Mouse (Mus musculus): Measurements from ENCODE around the gene Prkn. TPM values are rescaled to one million over a fixed set of nuclear protein-coding genes. Genes with fewer than 3 reads are reported as not detected.
A peak's percentile ranks its signal among the peaks of the same experiment; 100 is the strongest.

Prkn gene
- polyA plus RNA-seq, 1 experiment from 2014 or later, result 6.6 TPM

DNA sequence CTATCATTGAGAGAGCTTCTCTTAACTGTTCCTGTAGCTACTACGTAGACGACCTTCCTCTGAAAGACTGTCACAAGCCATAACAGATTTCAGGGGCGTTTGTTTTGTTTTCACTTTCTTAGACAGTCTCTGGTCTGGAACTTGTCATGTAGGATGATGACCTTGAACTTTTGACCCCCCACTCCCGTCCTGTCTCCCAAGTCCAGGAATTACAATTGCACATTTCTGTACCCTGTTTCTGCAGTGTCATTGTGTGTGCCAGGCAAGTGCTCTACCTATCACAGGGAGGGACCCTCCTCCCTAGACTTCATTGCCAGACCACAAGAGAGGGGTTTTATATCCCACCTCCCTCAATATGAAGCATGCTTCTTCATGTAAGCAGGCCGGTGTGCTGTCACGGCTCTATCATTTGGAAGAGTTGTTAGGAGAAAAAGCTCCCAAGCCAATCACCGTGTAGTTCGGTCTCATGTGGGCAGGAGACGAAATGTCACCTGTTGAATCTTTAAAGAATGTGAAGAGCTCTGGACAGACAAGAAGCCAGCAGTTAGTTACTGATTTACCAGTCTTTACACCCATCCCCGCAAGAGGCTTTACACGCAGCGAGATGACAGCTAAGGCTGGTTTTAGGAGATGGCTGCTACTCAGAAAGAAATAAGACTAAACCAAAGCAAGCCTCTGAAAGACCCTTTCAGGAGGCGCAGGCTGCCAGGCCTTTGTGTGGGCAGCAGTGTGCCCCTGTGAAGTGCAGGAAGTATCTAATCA is 1027.3 kb downstream of the Prkn start:
- ATAC-seq, result no peak
- Histone ChIP-seq H3K27me3 (ENCODE audit: control insufficient read depth, insufficient read depth, low read depth, low read length) (no peaks in the 10 kb centered on the region), H3K4me2 (ENCODE audit: low read length) (no peak overlapping the region), H3K27ac (ENCODE audit: low read length) (no peak overlapping the region), H3K4me3 (ENCODE audit: low read depth, low read length) (no peak overlapping the region), H3K9ac (ENCODE audit: low read depth, low read length) (no peak overlapping the region), H3K9me3 (replicated peaks; ENCODE audit: control insufficient read depth, low read length, poor library complexity, severe bottlenecking) (no peaks in the 10 kb centered on the region), H3K36me3 (ENCODE audit: control insufficient read depth, insufficient read depth, low read length) (no peaks in the 10 kb centered on the region), H3K4me1 (ENCODE audit: control insufficient read depth, insufficient read depth, low read length) (no peaks in the 10 kb centered on the region)
- 83% methylated on average over 13 of the region's 13 CpGs for WGBS

DNA sequence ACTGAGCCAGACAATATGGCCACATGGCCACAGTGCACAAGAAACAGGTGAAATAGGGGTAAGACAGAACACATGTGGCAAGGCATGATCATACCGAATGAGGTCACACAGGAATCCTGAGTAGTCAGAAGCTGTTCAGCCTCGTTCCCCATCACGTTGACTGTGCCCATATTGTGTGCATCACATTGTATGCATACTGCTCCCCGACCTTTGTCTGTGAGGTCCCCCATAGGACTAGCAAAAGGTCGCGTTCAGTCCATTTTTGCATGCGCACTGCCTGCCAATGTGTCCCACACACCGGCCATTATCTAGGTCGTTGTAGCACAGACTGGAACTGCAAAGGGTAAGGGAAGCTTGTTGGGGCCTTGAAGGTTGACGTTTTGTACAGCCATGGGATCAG is 1030.4 kb downstream of the Prkn start:
- WGBS, result 89% methylated on average over 10 of the region's 10 CpGs
- H3K4me3 ChIP-seq (ENCODE audit: low read depth, low read length), result no peak overlapping the region
- H3K4me2 ChIP-seq (ENCODE audit: low read length), result no peak overlapping the region
- H3K9ac ChIP-seq (ENCODE audit: low read depth, low read length), result no peak overlapping the region
- H3K36me3 ChIP-seq (ENCODE audit: control insufficient read depth, insufficient read depth, low read length), result no peaks in the 10 kb centered on the region
- ATAC-seq, result no peak
- H3K27me3 ChIP-seq (ENCODE audit: control insufficient read depth, insufficient read depth, low read depth, low read length), result no peaks in the 10 kb centered on the region
- no peak overlapping the region for H3K27ac ChIP-seq (ENCODE audit: low read length)
- no peaks in the 10 kb centered on the region for H3K4me1 ChIP-seq (ENCODE audit: control insufficient read depth, insufficient read depth, low read length)
- no peaks in the 10 kb centered on the region for H3K9me3 ChIP-seq (replicated peaks; ENCODE audit: control insufficient read depth, low read length, poor library complexity, severe bottlenecking)

DNA sequence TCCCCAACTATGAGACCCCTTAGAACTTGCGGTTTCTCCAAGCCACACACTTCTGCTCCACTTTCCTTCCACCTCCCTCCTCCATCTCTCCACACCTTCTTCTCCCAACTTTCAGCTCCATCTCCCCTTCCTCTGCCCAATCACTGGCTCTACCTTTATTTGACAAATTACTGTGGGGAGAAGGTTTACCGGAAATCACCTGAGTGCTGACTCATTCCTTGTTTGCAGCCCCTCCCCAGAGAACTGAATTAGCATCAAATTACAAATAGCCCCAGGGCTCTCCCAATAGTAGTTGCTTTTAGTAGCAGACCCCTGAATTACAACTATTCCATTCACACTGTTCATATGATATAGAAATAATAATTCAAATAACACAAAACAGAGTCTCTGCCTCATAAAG is 1036.1 kb downstream of the Prkn start:
- H3K4me1 ChIP-seq (ENCODE audit: control insufficient read depth, insufficient read depth, low read length), result 0 out of 2 replicates have a peak, but pooled peaks cover 2% of the 10 kb centered on the region
- no peak overlapping the region for H3K4me2 ChIP-seq (ENCODE audit: low read length)
- no peaks in the 10 kb centered on the region for H3K9me3 ChIP-seq (replicated peaks; ENCODE audit: control insufficient read depth, low read length, poor library complexity, severe bottlenecking)
- 87% methylated on average over 2 of the region's 2 CpGs for WGBS
- H3K4me3 ChIP-seq (ENCODE audit: low read depth, low read length), result no peak overlapping the region
- H3K36me3 ChIP-seq (ENCODE audit: control insufficient read depth, insufficient read depth, low read length), result no peaks in the 10 kb centered on the region
- H3K9ac ChIP-seq (ENCODE audit: low read depth, low read length), result no peak overlapping the region
- ATAC-seq, result no peak
- H3K27ac ChIP-seq (ENCODE audit: low read length), result no peak overlapping the region
- H3K27me3 ChIP-seq (ENCODE audit: control insufficient read depth, insufficient read depth, low read depth, low read length), result no peaks in the 10 kb centered on the region

DNA sequence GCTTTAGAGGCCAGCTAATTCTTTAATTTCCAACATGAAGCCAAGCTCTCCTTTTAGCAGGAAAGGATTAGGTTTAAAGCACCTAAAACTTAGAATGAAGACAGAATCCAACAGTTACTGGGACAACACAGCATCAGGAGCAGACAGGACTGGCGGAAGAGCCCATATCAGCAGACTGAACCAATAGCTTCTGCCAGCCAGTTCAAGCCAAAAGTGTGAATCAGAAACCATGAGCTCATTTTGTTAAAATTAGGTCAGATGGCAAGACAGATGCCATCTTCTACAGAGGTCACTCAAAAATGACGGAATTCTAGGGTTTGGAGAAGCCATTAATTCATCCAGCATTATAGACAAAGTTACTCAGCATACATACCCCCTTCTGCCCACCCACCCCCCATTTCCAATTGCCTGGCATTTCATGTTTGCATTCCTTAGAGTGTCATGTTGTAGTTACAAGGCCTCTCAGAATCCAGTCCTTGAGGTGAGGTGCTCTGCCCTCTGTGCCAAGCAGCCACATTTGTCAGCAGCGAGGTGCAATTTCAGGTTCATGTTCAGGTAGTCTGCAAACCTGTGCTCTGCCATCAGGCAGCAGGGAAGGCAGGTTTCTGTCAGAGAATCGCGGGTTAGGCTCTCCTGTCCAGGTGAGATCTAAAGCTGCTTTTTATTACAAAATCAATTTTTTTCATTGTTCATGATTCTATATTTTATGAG is 1041.1 kb downstream of the Prkn start:
- no peaks in the 10 kb centered on the region for H3K9me3 ChIP-seq (replicated peaks; ENCODE audit: control insufficient read depth, low read length, poor library complexity, severe bottlenecking)
- 0 out of 2 replicates have a peak, but pooled peaks cover 2% of the 10 kb centered on the region for H3K4me1 ChIP-seq (ENCODE audit: control insufficient read depth, insufficient read depth, low read length)
- no peak overlapping the region for H3K4me3 ChIP-seq (ENCODE audit: low read depth, low read length)
- no peak for ATAC-seq
- no peak overlapping the region for H3K9ac ChIP-seq (ENCODE audit: low read depth, low read length)
- 84% methylated on average over 5 of the region's 5 CpGs for WGBS
- no peaks in the 10 kb centered on the region for H3K36me3 ChIP-seq (ENCODE audit: control insufficient read depth, insufficient read depth, low read length)
- H3K27ac ChIP-seq (ENCODE audit: low read length), result no peak overlapping the region
- H3K4me2 ChIP-seq (ENCODE audit: low read length), result no peak overlapping the region
- no peaks in the 10 kb centered on the region for H3K27me3 ChIP-seq (ENCODE audit: control insufficient read depth, insufficient read depth, low read depth, low read length)

DNA sequence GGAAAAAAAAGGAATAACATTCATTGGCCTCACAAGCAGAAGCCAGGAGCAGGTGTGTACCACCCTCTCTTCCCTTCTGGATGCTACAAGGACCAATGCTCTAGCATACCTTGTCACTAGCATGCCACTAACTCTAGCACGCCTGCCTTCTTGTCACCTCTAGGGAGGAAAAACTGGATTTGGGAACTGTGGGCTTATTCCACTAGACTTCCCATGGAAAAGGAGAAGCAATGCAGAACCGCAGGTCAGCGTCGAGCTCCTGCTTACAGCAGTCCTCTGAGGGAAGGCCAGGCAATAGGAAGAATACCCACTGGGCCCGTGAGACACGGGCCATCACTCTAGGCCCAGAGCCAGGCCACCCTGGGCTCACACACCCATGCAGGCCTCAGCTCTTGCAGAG is 1045.4 kb downstream of the Prkn start:
- Histone ChIP-seq H3K4me2 (ENCODE audit: low read length) (no peak overlapping the region), H3K4me3 (ENCODE audit: low read depth, low read length) (no peak overlapping the region), H3K36me3 (ENCODE audit: control insufficient read depth, insufficient read depth, low read length) (no peaks in the 10 kb centered on the region), H3K9ac (ENCODE audit: low read depth, low read length) (no peak overlapping the region), H3K4me1 (ENCODE audit: control insufficient read depth, insufficient read depth, low read length) (0 out of 2 replicates have a peak, but pooled peaks cover 2% of the 10 kb centered on the region), H3K27me3 (ENCODE audit: control insufficient read depth, insufficient read depth, low read depth, low read length) (no peaks in the 10 kb centered on the region), H3K9me3 (replicated peaks; ENCODE audit: control insufficient read depth, low read length, poor library complexity, severe bottlenecking) (no peaks in the 10 kb centered on the region), H3K27ac (ENCODE audit: low read length) (no peak overlapping the region)
- 89% methylated on average over 6 of the region's 6 CpGs for WGBS
- ATAC-seq, result no peak

DNA sequence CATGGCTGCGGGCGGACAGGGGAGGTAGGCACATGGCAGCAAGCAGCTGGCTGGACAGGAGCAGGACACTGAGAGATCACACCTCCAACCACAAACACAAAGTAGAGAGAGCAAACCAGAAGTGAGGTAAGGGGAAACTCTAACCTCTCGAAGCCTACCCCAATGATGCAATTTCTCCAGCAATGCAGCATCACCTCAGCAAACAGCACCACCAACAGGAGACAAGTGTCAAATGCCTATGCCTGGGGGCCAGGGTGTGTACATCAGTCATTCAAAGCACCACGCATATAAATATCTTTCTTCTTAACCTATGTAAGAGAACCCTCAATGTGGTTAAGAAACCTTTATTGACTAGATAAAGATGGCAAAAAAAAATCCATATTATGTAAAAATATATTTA is 1046.8 kb downstream of the Prkn start:
- H3K4me3 ChIP-seq (ENCODE audit: low read depth, low read length), result no peak overlapping the region
- no peaks in the 10 kb centered on the region for H3K4me1 ChIP-seq (ENCODE audit: control insufficient read depth, insufficient read depth, low read length)
- no peak overlapping the region for H3K4me2 ChIP-seq (ENCODE audit: low read length)
- 84% methylated on average over 4 of the region's 4 CpGs for WGBS
- ATAC-seq, result no peak
- H3K9me3 ChIP-seq (replicated peaks; ENCODE audit: control insufficient read depth, low read length, poor library complexity, severe bottlenecking), result no peaks in the 10 kb centered on the region
- H3K27ac ChIP-seq (ENCODE audit: low read length), result no peak overlapping the region
- H3K9ac ChIP-seq (ENCODE audit: low read depth, low read length), result no peak overlapping the region
- no peaks in the 10 kb centered on the region for H3K36me3 ChIP-seq (ENCODE audit: control insufficient read depth, insufficient read depth, low read length)
- H3K27me3 ChIP-seq (ENCODE audit: control insufficient read depth, insufficient read depth, low read depth, low read length), result no peaks in the 10 kb centered on the region

DNA sequence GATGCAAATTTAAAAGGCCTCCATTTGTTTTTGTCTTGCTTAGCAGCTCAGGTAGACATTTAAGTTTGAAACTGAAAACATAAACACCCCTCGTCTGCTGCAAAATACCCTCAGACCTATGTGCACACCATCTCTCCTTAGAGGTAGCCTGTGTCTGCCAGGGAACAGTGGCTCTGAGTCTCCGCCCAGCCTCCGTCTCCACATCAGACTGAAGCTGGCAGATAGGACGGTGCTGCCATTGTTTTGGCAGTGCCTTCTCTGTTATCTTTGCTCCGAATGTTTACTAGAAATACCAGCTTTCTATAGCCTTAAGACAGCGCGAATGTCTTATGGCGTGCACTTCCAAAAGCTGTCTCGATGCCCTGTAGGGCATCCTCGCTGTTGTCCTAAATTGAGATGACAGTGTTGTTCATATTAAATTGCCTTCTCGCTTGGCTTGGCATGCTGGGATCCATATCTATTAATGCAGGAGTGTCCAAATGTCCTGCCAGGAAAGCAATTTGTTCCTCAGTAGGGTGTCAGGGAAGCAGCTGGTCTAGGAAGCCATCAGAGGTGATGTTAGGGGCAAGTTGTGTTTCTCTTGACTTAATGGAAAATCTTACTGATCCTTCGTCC is 1047.5 kb downstream of the Prkn start:
- Histone ChIP-seq H3K27me3 (ENCODE audit: control insufficient read depth, insufficient read depth, low read depth, low read length) (no peaks in the 10 kb centered on the region), H3K4me1 (ENCODE audit: control insufficient read depth, insufficient read depth, low read length) (no peaks in the 10 kb centered on the region), H3K4me3 (ENCODE audit: low read depth, low read length) (no peak overlapping the region), H3K36me3 (ENCODE audit: control insufficient read depth, insufficient read depth, low read length) (no peaks in the 10 kb centered on the region), H3K4me2 (ENCODE audit: low read length) (no peak overlapping the region), H3K9ac (ENCODE audit: low read depth, low read length) (no peak overlapping the region), H3K9me3 (replicated peaks; ENCODE audit: control insufficient read depth, low read length, poor library complexity, severe bottlenecking) (no peaks in the 10 kb centered on the region), H3K27ac (ENCODE audit: low read length) (no peak overlapping the region)
- 61% methylated on average over 12 of the region's 12 CpGs for WGBS
- no peak for ATAC-seq

DNA sequence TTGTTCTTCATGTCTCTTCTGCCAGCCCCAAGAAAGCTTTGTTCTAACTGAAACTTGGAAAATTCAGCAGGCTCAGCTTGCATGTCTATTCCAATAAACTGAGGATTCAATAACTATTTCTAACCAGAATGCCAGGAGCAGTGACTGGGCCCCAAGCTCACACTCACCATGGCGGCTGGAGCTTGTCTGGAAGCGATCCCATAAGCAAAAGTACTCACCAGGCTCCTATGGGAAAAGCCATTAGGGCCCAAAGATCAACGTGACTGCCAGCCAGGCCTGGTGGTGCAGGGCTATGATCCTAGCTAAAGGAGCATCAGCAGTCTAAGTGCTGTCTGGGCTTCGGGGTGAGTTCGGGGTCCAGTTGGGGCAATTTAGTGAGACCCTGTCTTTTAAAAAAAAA is 1048.6 kb downstream of the Prkn start:
- Histone ChIP-seq H3K36me3 (ENCODE audit: control insufficient read depth, insufficient read depth, low read length) (no peaks in the 10 kb centered on the region), H3K9me3 (replicated peaks; ENCODE audit: control insufficient read depth, low read length, poor library complexity, severe bottlenecking) (no peaks in the 10 kb centered on the region), H3K27me3 (ENCODE audit: control insufficient read depth, insufficient read depth, low read depth, low read length) (no peaks in the 10 kb centered on the region), H3K4me3 (ENCODE audit: low read depth, low read length) (no peak overlapping the region), H3K4me1 (ENCODE audit: control insufficient read depth, insufficient read depth, low read length) (no peaks in the 10 kb centered on the region), H3K4me2 (ENCODE audit: low read length) (no peak overlapping the region), H3K27ac (ENCODE audit: low read length) (no peak overlapping the region), H3K9ac (ENCODE audit: low read depth, low read length) (no peak overlapping the region)
- no peak for ATAC-seq
- WGBS, result 82% methylated on average over 5 of the region's 5 CpGs

DNA sequence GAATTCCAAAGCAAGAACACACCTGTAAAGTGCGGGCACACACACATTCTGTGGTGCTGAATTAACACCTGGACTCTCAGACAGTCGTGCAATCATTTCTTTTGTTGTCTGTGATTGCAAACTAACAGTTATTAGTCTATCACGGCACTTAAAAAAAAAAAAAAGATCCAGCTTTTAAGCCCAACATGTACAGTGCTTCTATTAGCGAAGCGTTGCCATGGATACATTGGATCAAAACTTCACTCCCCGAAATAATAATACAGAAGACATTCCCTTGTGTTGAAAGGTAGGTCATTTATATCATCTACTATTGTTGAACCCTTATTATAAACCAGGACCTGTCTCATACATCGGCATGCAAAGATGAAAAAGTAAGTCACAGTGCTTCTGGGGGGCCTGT is 1060.1 kb downstream of the Prkn start:
- 61% methylated on average over 7 of the region's 7 CpGs for WGBS
- peak; percentile 36; the same call in 1 of the 2 replicates for ATAC-seq
- Histone ChIP-seq H3K4me1 (ENCODE audit: control insufficient read depth, insufficient read depth, low read length) (peaks cover 5% of the 10 kb centered on the region), H3K27ac (ENCODE audit: low read length) (peak overlapping the region; percentile 55), H3K4me3 (ENCODE audit: low read depth, low read length) (no peak overlapping the region), H3K27me3 (ENCODE audit: control insufficient read depth, insufficient read depth, low read depth, low read length) (no peaks in the 10 kb centered on the region), H3K9ac (ENCODE audit: low read depth, low read length) (no peak overlapping the region), H3K36me3 (ENCODE audit: control insufficient read depth, insufficient read depth, low read length) (no peaks in the 10 kb centered on the region), H3K4me2 (ENCODE audit: low read length) (no peak overlapping the region), H3K9me3 (replicated peaks; ENCODE audit: control insufficient read depth, low read length, poor library complexity, severe bottlenecking) (no peaks in the 10 kb centered on the region)
